Mouse (Mus musculus): ENCODE results near the gene Brd4. TPM values are rescaled to one million over a fixed set of nuclear protein-coding genes. Genes with fewer than 3 reads are reported as not detected.

Brd4 gene
- total and polyA plus RNA-seq, 2 experiments from 2014 or later, result 13.0 to 26.8 TPM

- Histone ChIP-seq H3K27ac (ENCODE audit: low read depth) (peak overlapping the region; percentile 59; the same call in 1 of the 2 replicates), H3K4me3 (ENCODE audit: low read depth, low read length) (no peak overlapping the region), H3K4me2 (ENCODE audit: low read depth, low read length) (peak overlapping the region; percentile 80; the same call in 1 of the 2 replicates)
Measured at GRCm38 (mm10) chr17:32164780-32165179, 119.7 kb downstream of the Brd4 start.

GRCm38 (mm10) chr17:32163910-32164650 is 120.4 kb downstream of the Brd4 start:
- ATAC-seq (ENCODE audit: insufficient read depth, low read depth) (no peak), DNase-seq (ENCODE audit: low spot score) (no peak)

More at GRCm38 (mm10) chr17:32164780-32165179, 119.7 kb downstream of the Brd4 start:
- TF ChIP-seq EP300 (IDR thresholded peaks at IDR 0.05; ENCODE audit: low read depth) (no peak), CTCF (IDR thresholded peaks at IDR 0.05; ENCODE audit: low read depth) (no peak)
- Histone ChIP-seq H3K36me3 (replicated peaks; ENCODE audit: control insufficient read depth, insufficient read depth, low read length) (no peaks in the 10 kb centered on the region), H3K9ac (replicated peaks; ENCODE audit: low read depth, low read length) (no peak overlapping the region), H3K4me1 (ENCODE audit: control insufficient read depth, insufficient read depth) (peaks cover 6% of the 10 kb centered on the region; the same call in 1 of the 2 replicates), H3K9me3 (replicated peaks; ENCODE audit: control insufficient read depth, low read length) (no peaks in the 10 kb centered on the region), H3K27me3 (ENCODE audit: control insufficient read depth, insufficient read depth, low read length) (peaks cover 25% of the 10 kb centered on the region)
- ATAC-seq (ENCODE audit: insufficient read depth, low read depth) (no peak), DNase-seq (ENCODE audit: low spot score) (no peak)

GRCm38 (mm10) chr17:32162112-32162850 is 122.2 kb downstream of the Brd4 start:
- H3K4me2 ChIP-seq (ENCODE audit: low read depth, low read length), result peak overlapping the region; percentile 81
- 2% methylated on average over 52 of the region's 58 CpGs for WGBS
- ATAC-seq (ENCODE audit: insufficient read depth, low read depth) (peak; percentile 11), DNase-seq (ENCODE audit: low spot score) (no peak)
- TF ChIP-seq EP300 (IDR thresholded peaks at IDR 0.05; ENCODE audit: low read depth) (no peak), CTCF (IDR thresholded peaks at IDR 0.05; ENCODE audit: low read depth) (peak; percentile 53)
- peaks cover 25% of the 10 kb centered on the region for H3K27me3 ChIP-seq (ENCODE audit: control insufficient read depth, insufficient read depth, low read length)
- 0 out of 2 replicates have a peak overlapping the region, but pooled peaks have one; percentile 44 for H3K9ac ChIP-seq (replicated peaks; ENCODE audit: low read depth, low read length)
- no peaks in the 10 kb centered on the region for H3K36me3 ChIP-seq (replicated peaks; ENCODE audit: control insufficient read depth, insufficient read depth, low read length)
- H3K9me3 ChIP-seq (replicated peaks; ENCODE audit: control insufficient read depth, low read length), result no peaks in the 10 kb centered on the region
- H3K4me1 ChIP-seq (ENCODE audit: control insufficient read depth, insufficient read depth), result peaks cover 6% of the 10 kb centered on the region; the same call in 1 of the 2 replicates
- H3K4me3 ChIP-seq (ENCODE audit: low read depth, low read length), result peak overlapping the region; percentile 53
- H3K27ac ChIP-seq (ENCODE audit: low read depth), result peak overlapping the region; percentile 26

More at GRCm38 (mm10) chr17:32163910-32164650, 120.4 kb downstream of the Brd4 start:
- H3K36me3 ChIP-seq (replicated peaks; ENCODE audit: control insufficient read depth, insufficient read depth, low read length), result no peaks in the 10 kb centered on the region
- no peak overlapping the region for H3K9ac ChIP-seq (replicated peaks; ENCODE audit: low read depth, low read length)
- 51% methylated on average over 6 of the region's 6 CpGs for WGBS
- peaks cover 6% of the 10 kb centered on the region; the same call in 1 of the 2 replicates for H3K4me1 ChIP-seq (ENCODE audit: control insufficient read depth, insufficient read depth)
- H3K27me3 ChIP-seq (ENCODE audit: control insufficient read depth, insufficient read depth, low read length), result peaks cover 25% of the 10 kb centered on the region
- TF ChIP-seq EP300 (IDR thresholded peaks at IDR 0.05; ENCODE audit: low read depth) (no peak), CTCF (IDR thresholded peaks at IDR 0.05; ENCODE audit: low read depth) (no peak)
- no peak overlapping the region for H3K4me3 ChIP-seq (ENCODE audit: low read depth, low read length)
- H3K27ac ChIP-seq (ENCODE audit: low read depth), result peak overlapping the region; percentile 59
- H3K4me2 ChIP-seq (ENCODE audit: low read depth, low read length), result peak overlapping the region; percentile 11; the same call in 1 of the 2 replicates
- H3K9me3 ChIP-seq (replicated peaks; ENCODE audit: control insufficient read depth, low read length), result no peaks in the 10 kb centered on the region

DNA sequence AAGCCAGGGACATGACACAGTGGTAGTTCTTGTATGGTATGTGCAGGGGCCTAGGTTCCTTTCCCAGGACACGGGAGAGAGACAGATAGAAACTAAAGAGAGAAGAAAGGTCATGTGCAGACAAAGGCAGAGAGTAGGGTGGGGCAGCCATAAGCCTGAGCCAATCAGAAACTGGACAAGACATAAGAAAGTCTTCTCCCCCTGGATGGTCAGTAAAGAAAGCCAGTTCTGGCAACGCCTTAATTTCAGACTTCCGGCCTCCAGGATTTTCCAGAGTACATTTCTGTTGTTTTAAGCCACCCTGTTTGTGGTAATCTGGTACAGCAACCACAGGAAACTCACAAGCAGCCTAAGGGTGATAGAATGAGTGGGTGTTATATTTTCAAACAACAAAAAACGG is 123.6 kb downstream of the Brd4 start:
- TF ChIP-seq EP300 (IDR thresholded peaks at IDR 0.05; ENCODE audit: low read depth) (no peak), CTCF (IDR thresholded peaks at IDR 0.05; ENCODE audit: low read depth) (no peak)
- H3K9me3 ChIP-seq (replicated peaks; ENCODE audit: control insufficient read depth, low read length), result no peaks in the 10 kb centered on the region
- peaks cover 25% of the 10 kb centered on the region for H3K27me3 ChIP-seq (ENCODE audit: control insufficient read depth, insufficient read depth, low read length)
- DNase-seq (ENCODE audit: low spot score) (no peak), ATAC-seq (ENCODE audit: insufficient read depth, low read depth) (no peak)
- 43% methylated on average over 4 of the region's 4 CpGs for WGBS
- H3K36me3 ChIP-seq (replicated peaks; ENCODE audit: control insufficient read depth, insufficient read depth, low read length), result no peaks in the 10 kb centered on the region
- H3K9ac ChIP-seq (replicated peaks; ENCODE audit: low read depth, low read length), result no peak overlapping the region
- peaks cover 6% of the 10 kb centered on the region; the same call in 1 of the 2 replicates for H3K4me1 ChIP-seq (ENCODE audit: control insufficient read depth, insufficient read depth)
- H3K4me2 ChIP-seq (ENCODE audit: low read depth, low read length), result no peak overlapping the region
- H3K4me3 ChIP-seq (ENCODE audit: low read depth, low read length), result no peak overlapping the region
- no peak overlapping the region for H3K27ac ChIP-seq (ENCODE audit: low read depth)

DNA sequence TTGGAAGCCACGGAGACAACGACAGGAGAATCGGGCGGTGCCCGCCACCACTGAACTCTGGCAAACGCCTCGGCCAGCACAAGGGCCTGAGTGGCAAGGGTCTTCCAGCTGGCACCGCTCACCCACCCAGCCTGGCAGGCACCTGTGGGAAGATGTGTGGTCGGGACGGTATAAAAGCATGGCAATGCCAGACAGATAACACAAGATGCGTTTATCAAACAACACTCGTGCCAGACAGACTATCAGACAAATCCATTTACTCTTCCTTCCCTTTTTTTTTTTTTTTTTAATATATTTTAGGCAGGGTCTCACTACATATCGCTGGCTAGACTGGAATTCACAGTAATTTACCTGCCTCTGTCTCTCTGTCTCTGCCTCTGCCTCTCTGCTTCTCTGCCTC is 125.7 kb downstream of the Brd4 start:
- Histone ChIP-seq H3K4me3 (ENCODE audit: low read depth, low read length) (no peak overlapping the region), H3K27me3 (ENCODE audit: control insufficient read depth, insufficient read depth, low read length) (peaks cover 20% of the 10 kb centered on the region), H3K27ac (ENCODE audit: low read depth) (no peak overlapping the region), H3K9ac (replicated peaks; ENCODE audit: low read depth, low read length) (no peak overlapping the region), H3K4me2 (ENCODE audit: low read depth, low read length) (no peak overlapping the region), H3K4me1 (ENCODE audit: control insufficient read depth, insufficient read depth) (no peaks in the 10 kb centered on the region), H3K9me3 (replicated peaks; ENCODE audit: control insufficient read depth, low read length) (no peaks in the 10 kb centered on the region), H3K36me3 (replicated peaks; ENCODE audit: control insufficient read depth, insufficient read depth, low read length) (no peaks in the 10 kb centered on the region)
- DNase-seq (ENCODE audit: low spot score) (no peak), ATAC-seq (ENCODE audit: insufficient read depth, low read depth) (no peak)
- 88% methylated on average over 13 of the region's 13 CpGs for WGBS
- no peak for TF ChIP-seq EP300 (IDR thresholded peaks at IDR 0.05; ENCODE audit: low read depth)
- no peak for TF ChIP-seq CTCF (IDR thresholded peaks at IDR 0.05; ENCODE audit: low read depth)
